Mouse (Mus musculus) heart, postnatal 0 days (tissue): ENCODE measurements around the gene Rrn3.

Experiments
- CTCF ChIP-seq: IDR thresholded peaks from 2 replicates; pipeline ENCODE4 v1.5.1; 2016; ENCODE audit warnings: antibody characterized with exemption, control low read depth, low read depth
- EP300 ChIP-seq: IDR thresholded peaks from 2 replicates; pipeline ENCODE4 v1.6.1; 2016; ENCODE audit warnings: antibody characterized with exemption, low read depth

GRCm38 (mm10) chr16:13748124-13748523 lies 32.4 kb upstream of the Rrn3 start:
- TF ChIP-seq CTCF (no peak), EP300 (no peak)
